Mouse (Mus musculus): ENCODE results near the gene Adra2c. TPM values are rescaled to one million over a fixed set of nuclear protein-coding genes. Genes with fewer than 3 reads are reported as not detected.
A peak's percentile ranks its signal among the peaks of the same experiment; 100 is the strongest.

Adra2c gene
- polyA plus RNA-seq, 1 experiment, result 0.12 TPM

DNA sequence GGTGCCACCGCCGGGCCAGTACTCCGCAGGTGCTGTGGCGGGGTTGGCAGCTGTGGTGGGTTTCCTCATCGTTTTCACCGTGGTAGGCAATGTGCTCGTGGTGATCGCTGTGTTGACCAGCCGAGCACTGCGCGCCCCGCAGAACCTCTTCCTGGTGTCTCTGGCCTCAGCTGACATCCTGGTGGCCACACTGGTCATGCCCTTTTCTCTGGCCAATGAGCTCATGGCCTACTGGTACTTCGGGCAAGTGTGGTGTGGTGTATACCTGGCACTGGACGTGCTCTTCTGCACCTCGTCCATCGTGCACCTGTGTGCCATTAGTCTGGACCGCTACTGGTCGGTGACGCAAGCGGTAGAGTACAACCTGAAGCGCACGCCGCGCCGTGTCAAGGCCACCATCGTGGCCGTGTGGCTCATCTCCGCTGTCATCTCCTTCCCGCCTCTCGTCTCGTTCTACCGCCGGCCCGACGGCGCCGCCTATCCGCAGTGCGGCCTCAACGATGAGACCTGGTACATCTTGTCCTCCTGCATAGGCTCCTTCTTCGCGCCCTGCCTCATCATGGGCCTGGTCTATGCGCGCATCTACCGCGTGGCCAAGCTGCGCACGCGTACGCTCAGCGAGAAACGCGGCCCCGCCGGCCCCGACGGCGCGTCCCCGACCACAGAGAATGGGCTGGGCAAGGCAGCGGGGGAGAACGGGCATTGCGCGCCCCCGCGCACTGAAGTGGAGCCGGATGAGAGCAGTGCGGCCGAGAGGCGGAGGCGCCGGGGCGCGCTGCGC lies 2.1 kb downstream of the Adra2c start:
- peaks cover 2% of the 10 kb centered on the region; the same call in 1 of the 2 replicates for H3K27me3 ChIP-seq (ENCODE audit: control insufficient read depth, insufficient read depth, low read length)

GRCm38 (mm10) chr5:35280783-35281165 lies 2.7 kb downstream of the Adra2c start:
- WGBS, result 6% methylated on average over 40 of the region's 40 CpGs
- H3K27me3 ChIP-seq (ENCODE audit: control insufficient read depth, insufficient read depth, low read length), result peaks cover 2% of the 10 kb centered on the region; the same call in 1 of the 2 replicates
- no peak for DNase-seq
- H3K36me3 ChIP-seq (ENCODE audit: control insufficient read depth, insufficient read depth, low read length), result no peaks in the 10 kb centered on the region
- no peak overlapping the region for H3K4me3 ChIP-seq (ENCODE audit: control insufficient read depth, insufficient read depth, low read length)
- no peak for TF ChIP-seq POLR2A (IDR thresholded peaks at IDR 0.05; ENCODE audit: control insufficient read depth, extremely low read depth, insufficient read depth, low read length, poor library complexity)
- TF ChIP-seq CTCF (IDR thresholded peaks at IDR 0.05; ENCODE audit: borderline replicate concordance, control insufficient read depth, extremely low read depth, insufficient read depth, low read length, poor library complexity), result no peak
- H3K27ac ChIP-seq (ENCODE audit: control insufficient read depth, insufficient read depth, low read length), result no peak overlapping the region
- no peaks in the 10 kb centered on the region for H3K4me1 ChIP-seq (replicated peaks; ENCODE audit: control insufficient read depth, insufficient read depth, low read length)

More for the DNA sequence above, 2.1 kb downstream of the Adra2c start:
- no peaks in the 10 kb centered on the region for H3K36me3 ChIP-seq (ENCODE audit: control insufficient read depth, insufficient read depth, low read length)
- no peak for TF ChIP-seq CTCF (IDR thresholded peaks at IDR 0.05; ENCODE audit: borderline replicate concordance, control insufficient read depth, extremely low read depth, insufficient read depth, low read length, poor library complexity)
- no peak for TF ChIP-seq POLR2A (IDR thresholded peaks at IDR 0.05; ENCODE audit: control insufficient read depth, extremely low read depth, insufficient read depth, low read length, poor library complexity)
- H3K4me3 ChIP-seq (ENCODE audit: control insufficient read depth, insufficient read depth, low read length), result no peak overlapping the region
- WGBS, result 19% methylated on average over 75 of the region's 75 CpGs
- H3K4me1 ChIP-seq (replicated peaks; ENCODE audit: control insufficient read depth, insufficient read depth, low read length), result no peaks in the 10 kb centered on the region
- no peak for DNase-seq
- H3K27ac ChIP-seq (ENCODE audit: control insufficient read depth, insufficient read depth, low read length), result no peak overlapping the region

DNA sequence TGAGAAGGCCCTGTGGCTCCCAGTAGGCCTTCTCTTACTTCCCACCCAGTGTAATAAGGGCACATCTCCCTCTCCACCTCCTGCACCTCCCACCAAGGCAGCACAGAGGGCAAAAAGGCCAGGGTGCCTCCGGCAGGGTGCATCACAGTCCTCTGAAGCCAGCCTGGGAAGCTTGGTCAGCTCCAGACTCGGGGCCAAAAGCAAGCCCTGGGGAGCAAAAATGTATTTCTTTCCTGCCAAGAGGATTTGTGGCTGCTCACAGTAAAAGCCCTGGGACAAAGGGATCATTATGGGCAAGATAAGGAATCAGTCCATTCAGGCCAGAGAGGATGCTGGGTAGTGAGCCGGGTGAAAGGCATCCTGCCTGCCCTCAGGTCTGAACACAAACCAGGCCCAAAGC lies 7.2 kb downstream of the Adra2c start:
- no peak for DNase-seq
- no peak overlapping the region for H3K27ac ChIP-seq (ENCODE audit: control insufficient read depth, insufficient read depth, low read length)
- no peaks in the 10 kb centered on the region for H3K4me1 ChIP-seq (replicated peaks; ENCODE audit: control insufficient read depth, insufficient read depth, low read length)
- TF ChIP-seq POLR2A (IDR thresholded peaks at IDR 0.05; ENCODE audit: control insufficient read depth, extremely low read depth, insufficient read depth, low read length, poor library complexity) (no peak), CTCF (IDR thresholded peaks at IDR 0.05; ENCODE audit: borderline replicate concordance, control insufficient read depth, extremely low read depth, insufficient read depth, low read length, poor library complexity) (no peak)
- H3K4me3 ChIP-seq (ENCODE audit: control insufficient read depth, insufficient read depth, low read length), result no peak overlapping the region
- no peaks in the 10 kb centered on the region; the same call in 1 of the 2 replicates for H3K27me3 ChIP-seq (ENCODE audit: control insufficient read depth, insufficient read depth, low read length)
- 48% methylated on average over 3 of the region's 3 CpGs for WGBS
- no peaks in the 10 kb centered on the region for H3K36me3 ChIP-seq (ENCODE audit: control insufficient read depth, insufficient read depth, low read length)

GRCm38 (mm10) chr5:35286190-35286589 lies 8.1 kb downstream of the Adra2c start:
- no peaks in the 10 kb centered on the region for H3K27me3 ChIP-seq (ENCODE audit: control insufficient read depth, insufficient read depth, low read length)
- no peaks in the 10 kb centered on the region for H3K4me1 ChIP-seq (replicated peaks; ENCODE audit: control insufficient read depth, insufficient read depth, low read length)
- H3K27ac ChIP-seq (ENCODE audit: control insufficient read depth, insufficient read depth, low read length), result no peak overlapping the region
- no peaks in the 10 kb centered on the region for H3K36me3 ChIP-seq (ENCODE audit: control insufficient read depth, insufficient read depth, low read length)
- no peak overlapping the region for H3K4me3 ChIP-seq (ENCODE audit: control insufficient read depth, insufficient read depth, low read length)
- 83% methylated on average over 5 of the region's 5 CpGs for WGBS
- DNase-seq, result no peak
- TF ChIP-seq CTCF (IDR thresholded peaks at IDR 0.05; ENCODE audit: borderline replicate concordance, control insufficient read depth, extremely low read depth, insufficient read depth, low read length, poor library complexity) (no peak), POLR2A (IDR thresholded peaks at IDR 0.05; ENCODE audit: control insufficient read depth, extremely low read depth, insufficient read depth, low read length, poor library complexity) (no peak)

DNA sequence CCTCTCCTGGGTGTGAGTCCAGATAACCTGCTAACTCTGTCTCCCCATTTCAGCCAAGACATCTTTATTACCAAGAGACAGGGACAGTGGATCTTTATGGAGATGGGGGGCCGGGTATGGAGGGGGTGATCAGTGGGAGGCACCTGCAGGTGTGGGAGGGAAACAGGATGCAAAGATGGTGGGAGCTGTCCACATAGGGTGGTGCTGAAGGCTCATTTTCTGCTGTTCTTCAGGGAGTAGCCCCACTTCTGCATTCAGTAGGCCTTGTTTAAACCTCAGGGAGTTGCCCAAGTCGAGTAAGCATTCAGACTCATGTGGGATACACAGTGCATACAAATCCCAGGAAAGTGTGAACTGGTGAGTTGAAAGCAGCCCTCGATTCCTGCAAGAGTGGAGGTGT lies 21.5 kb downstream of the Adra2c start:
- Histone ChIP-seq H3K27me3 (ENCODE audit: control insufficient read depth, insufficient read depth, low read length) (no peaks in the 10 kb centered on the region), H3K36me3 (ENCODE audit: control insufficient read depth, insufficient read depth, low read length) (no peaks in the 10 kb centered on the region), H3K4me3 (ENCODE audit: control insufficient read depth, insufficient read depth, low read length) (no peak overlapping the region), H3K27ac (ENCODE audit: control insufficient read depth, insufficient read depth, low read length) (no peak overlapping the region), H3K4me1 (replicated peaks; ENCODE audit: control insufficient read depth, insufficient read depth, low read length) (no peaks in the 10 kb centered on the region)
- 28% methylated on average over 3 of the region's 3 CpGs for WGBS
- TF ChIP-seq POLR2A (IDR thresholded peaks at IDR 0.05; ENCODE audit: control insufficient read depth, extremely low read depth, insufficient read depth, low read length, poor library complexity), result no peak
- TF ChIP-seq CTCF (IDR thresholded peaks at IDR 0.05; ENCODE audit: borderline replicate concordance, control insufficient read depth, extremely low read depth, insufficient read depth, low read length, poor library complexity), result no peak
- peak; percentile 8 for DNase-seq

- TF ChIP-seq CTCF (IDR thresholded peaks at IDR 0.05; ENCODE audit: borderline replicate concordance, control insufficient read depth, extremely low read depth, insufficient read depth, low read length, poor library complexity), result no peak
- TF ChIP-seq POLR2A (IDR thresholded peaks at IDR 0.05; ENCODE audit: control insufficient read depth, extremely low read depth, insufficient read depth, low read length, poor library complexity), result no peak
- Histone ChIP-seq H3K4me3 (ENCODE audit: control insufficient read depth, insufficient read depth, low read length) (no peak overlapping the region), H3K4me1 (replicated peaks; ENCODE audit: control insufficient read depth, insufficient read depth, low read length) (no peaks in the 10 kb centered on the region), H3K27me3 (ENCODE audit: control insufficient read depth, insufficient read depth, low read length) (no peaks in the 10 kb centered on the region), H3K36me3 (ENCODE audit: control insufficient read depth, insufficient read depth, low read length) (no peaks in the 10 kb centered on the region), H3K27ac (ENCODE audit: control insufficient read depth, insufficient read depth, low read length) (no peak overlapping the region)
- 91% methylated on average over 3 of the region's 3 CpGs for WGBS
- DNase-seq, result no peak
Observed at GRCm38 (mm10) chr5:35304191-35304590, 26.1 kb downstream of the Adra2c start.

Data from thymus, adult 2 months (tissue).